In the genomic region with DNA sequence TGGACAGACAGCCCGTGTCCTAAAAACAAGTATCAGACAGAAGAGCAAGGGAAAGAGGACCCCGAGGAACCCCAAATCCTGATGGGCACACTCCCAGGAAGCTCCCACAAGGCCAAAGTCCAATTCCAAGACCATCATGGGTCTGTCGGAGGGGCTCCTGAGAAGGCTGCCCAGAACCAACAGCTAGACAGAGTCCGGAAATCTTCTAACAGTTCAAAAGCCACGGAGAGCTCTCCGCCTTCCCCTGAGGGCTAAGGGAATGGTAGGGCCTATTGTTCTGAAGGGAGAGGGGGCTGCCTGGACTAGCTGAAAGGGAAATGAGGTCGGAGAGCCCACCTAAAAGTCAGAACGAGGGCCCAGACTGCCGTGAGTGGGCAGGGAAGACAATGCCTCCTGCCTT, we compare ENCODE assay signal across 9 mouse cellular contexts. TPM values are rescaled to one million over a fixed set of nuclear protein-coding genes. Genes with fewer than 3 reads are reported as not detected.
A peak's percentile ranks its signal among the peaks of the same experiment; 100 is the strongest.
DNase-seq lines count a peak whose midpoint lies in the region; ATAC-seq and TF ChIP-seq lines count a peak whose summit lies in the region.
"Had no signal": no experiment of that assay in that cellular context is flagged by ENCODE, and none has a peak within 500 bp of the region (broad histone marks: within the 10 kb centered on the region; RNA-seq: fewer than 3 reads in every experiment).

No protein-coding gene starts in this region.

- peak; percentile 4 for DNase-seq in kidney, adult 18-20 months
- no peak for DNase-seq in kidney, postnatal 14 days
- peak; percentile 33 for DNase-seq in CD4-positive helper T cell, adult 2 months (ENCODE audit: low read depth, low spot score)
- DNase-seq in retina, postnatal 1 day: no peak
- no peak for DNase-seq in frontal cortex, postnatal 10 days (ENCODE audit: low spot score in 2 of 2)
- DNase-seq: embryo, embryonic 11 days had no signal

- no peak for ATAC-seq in kidney, embryonic 16.5 days (ENCODE audit: low FRiP score, low TSS enrichment)
- ATAC-seq: Patski had no signal

- H3K4me2 ChIP-seq in kidney, embryonic 16.5 days (replicated peaks; ENCODE audit: low read depth, low read length): no peak overlapping the region

- WGBS in kidney, embryonic 16.5 days: 42% methylated on average over 9 of the region's 9 CpGs

- no peaks in the 10 kb centered on the region for H3K4me1 ChIP-seq in E14TG2a.4 (replicated peaks; ENCODE audit: low read depth, low read length)
- H3K4me1 ChIP-seq in kidney, embryonic 16.5 days (ENCODE audit: insufficient read depth, low read length): peaks cover 70% of the 10 kb centered on the region

- peaks cover 100% of the 10 kb centered on the region for H3K36me3 ChIP-seq in E14TG2a.4 (ENCODE audit: insufficient read depth, low read length)
- peaks cover 43% of the 10 kb centered on the region for H3K36me3 ChIP-seq in kidney, embryonic 16.5 days (ENCODE audit: insufficient read depth, low read length)

- H3K27me3 ChIP-seq in E14TG2a.4 (ENCODE audit: insufficient read depth, low read length): no peaks in the 10 kb centered on the region
- H3K27me3 ChIP-seq in kidney, embryonic 16.5 days (ENCODE audit: insufficient read depth, low read length): no peaks in the 10 kb centered on the region
- H3K27me3 ChIP-seq: Patski had no signal

- peaks cover 100% of the 10 kb centered on the region for H3K9me3 ChIP-seq in E14TG2a.4 (ENCODE audit: low read length)
- H3K9me3 ChIP-seq in kidney, embryonic 16.5 days (ENCODE audit: low read length): no peaks in the 10 kb centered on the region

- peak overlapping the region; percentile 26 for H3K4me3 ChIP-seq in E14TG2a.4 (replicated peaks; ENCODE audit: low read length)
- no peak overlapping the region for H3K4me3 ChIP-seq in kidney, embryonic 16.5 days (ENCODE audit: low read length)

- TF ChIP-seq CTCF in E14TG2a.4 (conservative IDR thresholded peaks at IDR 0.05; ENCODE audit: low read length): no peak

- no peak overlapping the region for H3K9ac ChIP-seq in kidney, embryonic 16.5 days (replicated peaks; ENCODE audit: low read length)

- peak overlapping the region; percentile 78 for H3K27ac ChIP-seq in kidney, embryonic 16.5 days (ENCODE audit: low read length)

RNA-seq across cellular contexts. Expression of a gene that starts 38.2 kb away (rescaled TPM):
- 240 and 248 TPM in 2 replicates for polyA plus RNA-seq in kidney, embryonic 16.5 days (2015; fragmentation: Nextera tagmentation; extraction: Ambion mirVana)

Comparison
In these comparisons a context has a peak if more than half of its experiments do, and no peak if none do; other contexts are left out.
1. DNase-seq: peak in kidney, adult 18-20 months (single experiment) and CD4-positive helper T cell, adult 2 months (single experiment); none in kidney, postnatal 14 days (single experiment), retina, postnatal 1 day (single experiment) and frontal cortex, postnatal 10 days (0 of 2).